Mouse (Mus musculus): ENCODE results near the gene Mast4. TPM values are rescaled to one million over a fixed set of nuclear protein-coding genes. Genes with fewer than 3 reads are reported as not detected.
"Not testable (repeated sequence)": the region's sequence is repeated elsewhere in the genome, so short reads cannot be mapped to it uniquely, and the experiment has no call there.

Gene Mast4
- polyA plus RNA-seq, 1 experiment: 25.6 TPM

DNA sequence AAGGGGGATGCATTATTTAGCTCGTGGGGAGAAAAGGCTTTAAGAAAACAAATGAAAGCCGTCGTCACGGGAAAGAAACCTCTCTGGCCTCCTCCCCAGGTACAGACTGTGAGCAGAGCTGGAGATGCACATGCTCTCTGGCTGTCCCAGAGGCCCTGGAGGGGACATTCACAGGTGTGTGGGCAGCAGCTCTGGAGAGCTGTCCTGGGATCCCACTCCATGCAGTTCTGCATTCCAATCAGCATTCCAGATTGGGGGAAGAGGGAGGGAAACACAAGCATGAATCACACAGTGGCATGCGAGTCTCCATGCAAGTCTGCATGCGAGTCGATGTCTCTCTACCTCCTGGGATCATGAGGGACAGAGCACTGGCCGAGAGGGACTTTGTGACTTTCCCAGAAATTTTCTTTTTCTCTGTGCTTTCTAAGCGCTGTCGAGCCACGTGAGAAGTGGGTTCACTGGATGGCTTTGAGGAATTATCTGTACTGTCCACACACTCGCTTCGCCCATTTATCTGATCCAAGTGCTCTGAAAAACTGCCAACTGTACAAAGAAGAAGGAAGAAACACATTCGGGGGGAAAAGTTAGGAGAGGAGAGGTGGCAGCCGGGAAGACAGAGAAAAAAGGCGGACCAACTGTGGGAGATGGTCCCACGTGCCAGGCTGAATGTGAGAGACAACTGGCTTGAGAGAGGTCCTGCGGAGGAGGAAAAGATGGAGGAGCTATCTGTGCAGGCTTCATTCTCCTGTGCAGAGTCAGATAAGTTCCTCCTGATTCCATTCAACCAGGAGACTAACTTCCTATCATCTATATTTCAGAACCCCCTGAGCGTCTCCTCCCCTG is 580.4 kb downstream of the Mast4 start:
- DNase-seq (ENCODE audit: low spot score): no peak

DNA sequence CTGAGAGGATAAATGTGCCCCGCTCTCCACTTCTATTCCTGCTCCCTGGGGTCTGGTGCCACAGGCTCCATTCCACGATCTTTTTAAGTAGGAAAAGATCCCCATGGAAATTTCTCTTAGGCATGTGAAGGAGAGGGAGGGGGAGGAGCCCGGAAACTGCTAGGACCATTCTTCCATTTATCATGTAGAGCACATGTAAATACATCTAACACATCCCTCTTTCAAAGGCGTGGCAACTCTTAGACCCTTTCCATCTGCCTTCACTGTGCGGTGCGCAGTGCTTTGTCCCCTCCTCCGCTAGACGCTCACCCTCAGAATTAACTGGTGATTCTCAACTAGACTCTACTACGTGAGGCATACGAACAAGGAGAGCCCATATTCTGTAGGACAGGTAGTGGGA is 584.4 kb downstream of the Mast4 start:
- no peak for DNase-seq (ENCODE audit: low spot score)

DNA sequence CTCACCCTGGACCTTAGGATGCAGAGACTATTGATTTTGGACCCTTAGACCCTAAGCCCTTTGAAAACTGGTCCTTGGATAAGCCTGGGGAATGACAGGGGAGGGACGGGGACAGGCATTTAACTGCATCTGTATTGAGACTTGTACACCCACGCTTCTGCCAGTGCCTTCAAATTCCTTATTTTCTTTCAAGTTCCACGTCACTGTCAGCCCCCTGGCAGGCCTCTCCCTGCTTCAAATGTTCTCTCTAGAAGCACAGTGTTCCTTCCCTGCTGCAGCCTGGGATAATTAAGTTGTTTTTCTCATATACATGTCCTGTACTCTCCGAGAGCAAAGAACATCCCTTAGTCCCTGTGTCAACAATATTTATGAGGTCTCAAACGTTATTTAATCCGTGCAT is 585.1 kb downstream of the Mast4 start:
- DNase-seq (ENCODE audit: low spot score): no peak

- no peak for DNase-seq (ENCODE audit: low spot score)
Measured at GRCm38 (mm10) chr13:102746803-102747561, 587.3 kb downstream of the Mast4 start.

GRCm38 (mm10) chr13:102745626-102746342 is 588.5 kb downstream of the Mast4 start:
- no peak for DNase-seq (ENCODE audit: low spot score)

- no peak for DNase-seq (ENCODE audit: low spot score)
Measured at GRCm38 (mm10) chr13:102745270-102745600, 589.1 kb downstream of the Mast4 start.

- no peak for DNase-seq (ENCODE audit: low spot score)
Measured at GRCm38 (mm10) chr13:102744481-102745269, 589.6 kb downstream of the Mast4 start.

- no peak for DNase-seq (ENCODE audit: low spot score)
Measured at GRCm38 (mm10) chr13:102739720-102740535, 594.4 kb downstream of the Mast4 start.

- DNase-seq (ENCODE audit: low spot score): no peak
Measured at GRCm38 (mm10) chr13:102737811-102738210, 596.5 kb downstream of the Mast4 start.

DNA sequence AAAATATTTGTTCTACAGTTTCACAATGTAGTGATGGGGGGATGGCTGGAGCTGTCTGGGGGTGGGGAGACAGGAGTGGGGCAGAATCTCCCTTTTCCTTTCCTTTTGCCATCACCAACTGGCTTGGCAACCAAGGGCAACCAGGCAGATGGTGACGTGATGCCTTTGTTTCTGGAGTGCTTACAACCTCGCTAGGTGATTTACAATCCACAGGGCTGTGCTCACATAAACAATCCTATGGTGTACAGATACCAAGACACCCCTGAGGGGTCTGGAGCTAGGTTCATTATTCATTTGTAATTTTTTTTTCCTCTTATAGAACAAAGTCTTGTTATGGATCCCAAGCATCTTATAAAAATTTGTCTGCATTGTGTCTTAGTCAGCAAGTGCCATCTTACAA is 601.2 kb downstream of the Mast4 start:
- DNase-seq (ENCODE audit: low spot score): no peak

- not testable (repeated sequence) for DNase-seq (ENCODE audit: low spot score)
Measured at GRCm38 (mm10) chr13:102728951-102729350, 605.3 kb downstream of the Mast4 start.

GRCm38 (mm10) chr13:102728035-102728434 is 606.3 kb downstream of the Mast4 start:
- DNase-seq (ENCODE audit: low spot score): no peak

- DNase-seq (ENCODE audit: low spot score): no peak
Measured at GRCm38 (mm10) chr13:102726876-102727275, 607.4 kb downstream of the Mast4 start.

GRCm38 (mm10) chr13:102725906-102726305 is 608.4 kb downstream of the Mast4 start:
- DNase-seq (ENCODE audit: low spot score): no peak

DNA sequence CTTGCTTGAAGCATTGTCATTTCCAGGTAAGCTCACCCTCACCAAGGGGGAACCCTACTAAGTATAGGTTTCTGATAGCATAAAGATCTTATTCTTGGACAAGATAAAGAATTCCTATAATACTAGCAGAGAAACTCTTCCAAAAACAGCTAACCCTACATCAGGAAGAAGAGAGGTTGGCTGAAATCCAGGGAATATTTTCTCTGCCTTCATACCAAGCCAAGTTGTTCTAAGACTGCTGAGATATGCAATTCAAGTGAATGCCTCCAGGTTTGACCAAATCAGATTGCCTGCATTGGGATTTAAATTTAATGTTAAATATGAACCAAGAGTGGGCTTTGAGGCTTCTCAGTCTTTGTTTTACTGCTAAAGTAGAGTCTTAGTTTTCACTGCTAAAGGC is 608.9 kb downstream of the Mast4 start:
- DNase-seq (ENCODE audit: low spot score): no peak

- no peak for DNase-seq (ENCODE audit: low spot score)
Measured at GRCm38 (mm10) chr13:102716973-102717372, 617.3 kb downstream of the Mast4 start.

DNA sequence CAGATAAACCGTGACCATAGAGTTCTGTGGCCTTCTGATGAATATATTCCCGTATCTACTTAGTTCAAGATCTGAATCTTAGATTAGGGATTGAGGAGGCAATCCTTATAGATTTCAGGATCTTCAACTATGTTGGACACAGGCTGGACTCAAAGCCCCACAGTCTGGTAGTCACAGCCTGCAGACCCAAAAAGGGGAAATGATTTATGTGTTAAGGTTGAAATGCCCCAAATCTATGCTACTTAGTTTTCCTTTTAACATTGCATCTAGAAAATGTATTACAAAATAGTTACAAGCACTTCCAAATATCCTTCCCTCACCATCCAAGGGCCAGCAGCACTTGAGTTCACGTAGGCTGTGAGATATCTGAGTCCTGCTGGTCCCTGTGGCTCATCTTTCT is 633.6 kb downstream of the Mast4 start:
- no peak for DNase-seq (ENCODE audit: low spot score)

DNA sequence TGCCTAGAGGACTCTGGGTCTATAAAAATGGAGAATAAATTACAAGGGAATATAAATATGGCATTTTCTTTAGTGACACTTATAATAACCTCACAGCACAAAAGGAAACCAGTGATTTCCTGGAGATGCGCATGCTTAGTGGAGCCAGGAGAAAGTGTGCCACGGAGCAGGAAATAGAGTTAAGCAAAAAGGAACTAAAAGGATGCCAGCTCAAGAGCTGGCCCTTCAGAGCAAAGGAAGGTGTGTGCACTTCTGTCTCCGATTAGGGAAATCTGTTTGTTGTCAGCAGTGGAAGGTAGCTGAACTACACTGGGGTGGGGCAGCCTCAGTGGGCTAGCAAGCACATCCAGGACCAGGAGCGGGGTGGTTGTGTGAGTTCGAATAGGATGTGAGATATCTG is 634.1 kb downstream of the Mast4 start:
- no peak for DNase-seq (ENCODE audit: low spot score)

DNA sequence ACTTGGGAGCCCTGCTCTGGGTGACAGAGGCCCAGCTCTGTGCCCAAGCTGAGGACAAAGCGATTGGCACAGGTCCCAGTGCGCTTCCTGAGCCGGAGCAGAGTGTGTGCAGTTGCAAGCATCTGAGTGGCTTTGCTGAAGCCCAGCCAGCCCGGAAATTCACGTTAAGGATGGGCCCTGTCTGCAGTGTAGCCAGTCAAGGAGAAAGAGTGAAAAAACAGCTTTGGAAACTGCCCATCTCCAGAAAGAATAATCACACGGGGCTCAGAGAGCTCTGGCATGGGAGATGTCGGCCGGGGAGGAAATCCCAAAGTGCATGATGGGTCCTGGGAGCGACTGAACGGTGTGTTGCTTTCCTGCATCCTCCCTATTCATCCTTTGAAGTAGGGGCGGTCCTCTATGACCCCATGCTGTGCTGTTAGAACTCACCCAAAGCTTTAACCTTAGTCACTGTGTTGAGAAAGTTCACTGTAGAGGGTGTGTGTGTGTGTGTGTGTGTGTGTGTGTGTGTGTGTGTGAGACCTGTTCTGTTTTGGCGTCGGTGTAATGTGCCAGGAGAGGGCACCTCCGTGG is 635.5 kb downstream of the Mast4 start:
- no peak for DNase-seq (ENCODE audit: low spot score)

DNA sequence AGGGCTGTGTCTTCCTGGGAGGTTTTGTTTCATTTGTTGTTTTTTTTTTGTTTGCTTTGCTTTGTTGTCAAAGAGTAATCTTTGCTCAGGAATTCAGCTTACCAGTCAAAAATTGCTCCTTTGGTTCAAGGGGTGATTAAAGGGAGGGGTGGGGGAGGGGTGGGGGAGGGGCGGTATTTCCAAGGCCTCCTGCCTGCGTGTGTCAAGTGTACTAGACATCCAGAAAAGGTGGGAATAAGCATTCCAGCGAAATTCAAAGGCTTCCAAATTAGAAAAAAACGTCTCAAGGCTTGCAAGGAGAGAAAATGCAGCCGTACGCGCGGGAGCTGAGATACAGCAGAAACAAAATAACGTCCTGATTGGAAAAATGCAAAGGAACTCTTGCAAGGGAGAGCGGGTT is 636.0 kb downstream of the Mast4 start:
- DNase-seq (ENCODE audit: low spot score): no peak
